Mouse (Mus musculus) forebrain, embryonic 10.5 days (tissue): ENCODE results near the gene Slc35d2. TPM values are rescaled to one million over a fixed set of nuclear protein-coding genes. Genes with fewer than 3 reads are reported as not detected.
A peak's percentile ranks its signal among the peaks of the same experiment; 100 is the strongest.

Experiments
- DNase-seq: peaks from one replicate; pipeline ENCODE4 v3.0.0-alpha.2; 2017; ENCODE audit warnings: low spot score; ENCODE audit errors: extremely low spot score
- H3K27ac ChIP-seq: fragments of 300-500 bp; sonication (generic); 2 replicates; pipeline ENCODE4 v1.5.1; 2016; ENCODE audit warnings: mild to moderate bottlenecking
- H3K27me3 ChIP-seq: fragments of 300-500 bp; sonication (generic); 2 replicates; pipeline ENCODE4 v1.6.1; 2016; ENCODE audit warnings: mild to moderate bottlenecking; ENCODE audit not compliant: poor library complexity, severe bottlenecking
- H3K36me3 ChIP-seq: fragments of 300-500 bp; sonication (generic); replicated peaks from 2 replicates; pipeline ENCODE4 v1.6.1; 2016; ENCODE audit warnings: mild to moderate bottlenecking, moderate library complexity
- H3K4me1 ChIP-seq: fragments of 300-500 bp; sonication (generic); 2 replicates; pipeline ENCODE4 v1.6.1; 2016
- H3K4me3 ChIP-seq: fragments of 300-500 bp; sonication (generic); 2 replicates; pipeline ENCODE4 v1.5.1; 2016; ENCODE audit warnings: mild to moderate bottlenecking, moderate library complexity
- H3K9me3 ChIP-seq: fragments of 300-500 bp; sonication (generic); 2 replicates; pipeline ENCODE4 v1.6.1; 2016; ENCODE audit warnings: mild to moderate bottlenecking, moderate library complexity
- WGBS: fragments of 180-500 bp; shearing (Covaris S2); methylation state at CpG from one replicate; pipeline ENCODE4 v1.1.7; 2016; 5-methylcytosine and 5-hydroxymethylcytosine counted together
- polyA plus RNA-seq: library from polyadenylated mRNA; unstranded; fragments of >200 nt; fragmentation: Nextera tagmentation; extraction: Ambion mirVana; gene quantifications from 2 replicates; pipeline ENCODE4 v1.2.1, GENCODE M21; 2016

Gene Slc35d2
- polyA plus RNA-seq, 1 experiment from 2014 or later = 2.8 TPM

DNA sequence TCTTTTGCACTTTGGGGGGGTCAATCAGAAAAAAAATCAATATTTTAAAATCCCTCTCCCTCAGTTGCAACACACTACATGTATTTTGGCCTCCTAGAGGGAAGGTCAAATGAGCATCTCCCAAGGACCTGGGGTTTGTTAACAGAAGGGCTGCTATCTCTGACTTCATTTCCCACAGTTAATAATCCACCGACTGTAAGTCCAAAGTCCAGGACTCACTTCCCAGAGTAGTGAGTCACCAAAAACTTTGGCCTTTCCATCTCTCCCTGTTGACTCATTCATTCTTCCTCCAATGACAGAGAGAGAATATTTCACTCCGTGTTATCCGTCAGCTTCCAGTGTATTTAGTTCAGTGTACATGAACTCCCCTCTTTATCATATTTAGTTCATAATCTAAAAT lies 23.5 kb downstream of the Slc35d2 start:
- WGBS = 94% methylated on average over 3 of the region's 3 CpGs
- Histone ChIP-seq H3K9me3 (no peaks in the 10 kb centered on the region), H3K27ac (no peak overlapping the region), H3K4me3 (no peak overlapping the region), H3K27me3 (peaks cover 43% of the 10 kb centered on the region), H3K4me1 (peaks cover 23% of the 10 kb centered on the region), H3K36me3 (no peaks in the 10 kb centered on the region)
- no peak for DNase-seq

DNA sequence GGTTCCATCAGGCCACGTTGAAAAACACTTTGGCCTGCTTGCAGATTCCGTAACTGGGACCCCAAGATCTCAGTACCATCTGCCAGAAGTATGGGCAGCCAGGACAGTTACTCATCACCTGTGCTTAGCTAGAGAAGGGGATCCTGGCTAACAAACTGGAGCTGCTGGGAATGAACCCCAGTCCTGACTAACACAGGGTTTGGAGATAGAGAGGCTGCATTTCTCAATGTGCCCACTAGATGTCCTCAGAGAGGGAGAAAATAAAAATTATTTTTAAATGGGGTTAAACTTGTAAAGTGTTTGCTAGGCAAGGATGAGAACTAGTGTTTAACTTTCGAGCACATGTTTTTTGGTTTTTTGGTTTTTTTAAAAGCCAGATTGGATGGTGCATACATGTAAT lies 29.0 kb downstream of the Slc35d2 start:
- no peak for DNase-seq
- no peak overlapping the region for H3K4me3 ChIP-seq
- WGBS = 67% methylated on average over 3 of the region's 3 CpGs
- no peaks in the 10 kb centered on the region for H3K36me3 ChIP-seq
- no peaks in the 10 kb centered on the region for H3K9me3 ChIP-seq
- H3K4me1 ChIP-seq = no peaks in the 10 kb centered on the region
- no peak overlapping the region for H3K27ac ChIP-seq
- peaks cover 22% of the 10 kb centered on the region for H3K27me3 ChIP-seq

DNA sequence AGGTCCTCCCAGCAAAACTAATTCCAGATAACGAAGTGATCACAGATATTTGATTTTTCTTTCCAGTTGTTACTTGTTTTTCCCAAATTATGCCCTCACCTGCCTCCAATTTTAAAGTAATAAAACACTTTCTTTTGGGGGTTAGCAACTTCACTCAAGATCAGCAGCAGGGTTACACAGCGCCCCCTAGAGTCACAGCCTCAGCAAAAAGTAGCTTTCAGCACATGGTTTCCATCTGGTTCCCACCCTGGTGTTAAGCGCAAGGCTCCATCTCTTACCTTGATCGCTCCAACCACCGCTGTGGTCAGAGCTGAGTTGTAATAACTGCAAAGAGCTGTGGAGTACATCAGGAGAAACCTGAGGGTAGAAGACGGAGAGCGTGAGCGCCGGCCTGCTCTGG lies 30.2 kb downstream of the Slc35d2 start:
- Histone ChIP-seq H3K4me3 (no peak overlapping the region), H3K4me1 (no peaks in the 10 kb centered on the region), H3K27ac (no peak overlapping the region), H3K9me3 (no peaks in the 10 kb centered on the region), H3K36me3 (no peaks in the 10 kb centered on the region), H3K27me3 (peaks cover 10% of the 10 kb centered on the region)
- no peak for DNase-seq
- WGBS = 72% methylated on average over 9 of the region's 9 CpGs

DNA sequence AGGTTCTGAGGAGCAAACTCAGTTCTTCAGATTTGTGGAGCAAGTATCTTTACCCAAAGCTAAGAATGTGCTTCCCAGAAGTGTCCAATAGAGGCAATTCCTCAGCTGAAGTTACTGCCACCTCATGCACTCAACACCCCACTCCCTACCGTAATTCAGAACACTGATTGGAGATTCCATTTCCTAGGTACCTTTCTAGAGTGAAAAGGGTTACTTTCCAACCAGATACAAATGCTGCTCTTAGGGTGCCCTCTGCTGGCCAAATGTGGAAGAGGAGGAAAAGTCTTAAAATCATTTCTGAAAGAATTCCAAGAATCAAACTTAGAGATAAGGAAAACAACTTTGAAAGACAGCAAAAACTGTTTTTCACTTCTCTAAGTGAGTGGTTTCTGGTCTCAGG lies 35.8 kb downstream of the Slc35d2 start:
- H3K9me3 ChIP-seq = no peaks in the 10 kb centered on the region
- DNase-seq = peak; percentile 72
- WGBS = 6% methylated on average over 1 of the region's 1 CpGs

DNA sequence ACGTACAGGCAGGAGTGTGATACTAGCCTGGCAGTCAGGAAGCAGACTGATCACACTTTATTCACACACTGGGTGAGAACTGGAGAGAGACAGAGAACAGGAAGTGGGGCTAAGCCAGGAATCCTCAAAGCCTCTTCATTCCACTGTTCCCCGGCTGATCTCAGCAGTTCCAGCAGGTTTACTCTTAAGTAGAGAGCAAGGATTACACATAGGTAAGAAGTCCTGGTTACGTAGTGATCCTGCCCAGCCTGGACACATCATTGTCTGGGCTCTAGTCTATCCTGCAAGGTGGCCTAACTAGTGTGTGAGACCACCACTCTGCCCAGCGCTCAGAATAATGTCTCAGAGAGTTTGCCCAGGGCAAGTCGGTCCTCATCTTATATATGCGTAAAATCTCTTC lies 36.4 kb downstream of the Slc35d2 start:
- H3K27me3 ChIP-seq = 0 out of 2 replicates have a peak, but pooled peaks cover 4% of the 10 kb centered on the region
- peaks cover 4% of the 10 kb centered on the region; the same call in 1 of the 2 replicates for H3K4me1 ChIP-seq
- 83% methylated on average over 6 of the region's 6 CpGs for WGBS
- no peak overlapping the region for H3K27ac ChIP-seq
- H3K4me3 ChIP-seq = no peak overlapping the region
- no peak for DNase-seq
- no peaks in the 10 kb centered on the region for H3K36me3 ChIP-seq
- H3K9me3 ChIP-seq = no peaks in the 10 kb centered on the region

More for the DNA sequence above, 35.8 kb downstream of the Slc35d2 start:
- Histone ChIP-seq H3K27ac (no peak overlapping the region), H3K36me3 (no peaks in the 10 kb centered on the region), H3K27me3 (0 out of 2 replicates have a peak, but pooled peaks cover 4% of the 10 kb centered on the region), H3K4me3 (no peak overlapping the region), H3K4me1 (peaks cover 4% of the 10 kb centered on the region; the same call in 1 of the 2 replicates)

DNA sequence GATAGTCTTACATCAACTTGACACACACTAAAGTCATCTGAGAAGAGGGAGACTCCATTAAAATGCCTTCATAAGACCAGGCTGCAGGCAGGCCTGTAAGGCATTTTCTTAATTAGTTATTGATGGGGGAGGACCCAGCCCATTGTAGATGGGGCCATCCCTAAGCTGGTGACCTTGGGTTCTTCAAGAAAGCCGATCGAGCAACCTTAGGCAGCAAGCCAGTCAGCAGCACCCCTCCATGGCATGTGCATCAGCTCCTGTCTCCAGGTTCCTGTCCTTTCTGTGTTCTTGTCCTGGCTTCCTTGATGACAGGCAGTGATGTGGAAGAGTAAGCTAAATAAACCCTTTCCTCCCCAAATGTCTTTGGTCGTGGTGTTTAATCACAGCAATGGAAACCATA lies 37.0 kb downstream of the Slc35d2 start:
- no peak for DNase-seq
- no peaks in the 10 kb centered on the region for H3K9me3 ChIP-seq
- 0 out of 2 replicates have a peak, but pooled peaks cover 4% of the 10 kb centered on the region for H3K27me3 ChIP-seq
- no peaks in the 10 kb centered on the region for H3K36me3 ChIP-seq
- H3K4me1 ChIP-seq = peaks cover 4% of the 10 kb centered on the region; the same call in 1 of the 2 replicates
- H3K4me3 ChIP-seq = no peak overlapping the region
- 78% methylated on average over 3 of the region's 3 CpGs for WGBS
- H3K27ac ChIP-seq = no peak overlapping the region

DNA sequence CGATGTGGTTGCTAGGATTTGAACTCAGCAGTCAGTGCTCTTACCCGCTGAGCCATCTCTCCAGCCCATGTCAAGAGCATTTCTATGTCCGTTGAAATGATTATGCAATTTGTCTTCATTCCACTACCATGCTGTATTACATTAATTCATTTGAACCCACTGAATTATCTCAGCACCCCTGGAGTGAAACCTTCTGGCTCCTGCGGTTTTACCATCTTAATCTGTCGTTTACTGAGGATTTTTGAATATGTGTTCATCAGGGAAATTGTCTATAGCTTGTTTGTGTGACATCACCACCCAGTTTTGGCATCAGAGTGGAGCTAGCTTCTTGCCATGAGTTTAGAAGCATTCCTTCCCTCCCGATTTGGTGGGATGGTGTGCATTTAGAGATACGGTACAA lies 38.2 kb downstream of the Slc35d2 start:
- Histone ChIP-seq H3K27ac (no peak overlapping the region), H3K4me3 (no peak overlapping the region), H3K36me3 (no peaks in the 10 kb centered on the region)

DNA sequence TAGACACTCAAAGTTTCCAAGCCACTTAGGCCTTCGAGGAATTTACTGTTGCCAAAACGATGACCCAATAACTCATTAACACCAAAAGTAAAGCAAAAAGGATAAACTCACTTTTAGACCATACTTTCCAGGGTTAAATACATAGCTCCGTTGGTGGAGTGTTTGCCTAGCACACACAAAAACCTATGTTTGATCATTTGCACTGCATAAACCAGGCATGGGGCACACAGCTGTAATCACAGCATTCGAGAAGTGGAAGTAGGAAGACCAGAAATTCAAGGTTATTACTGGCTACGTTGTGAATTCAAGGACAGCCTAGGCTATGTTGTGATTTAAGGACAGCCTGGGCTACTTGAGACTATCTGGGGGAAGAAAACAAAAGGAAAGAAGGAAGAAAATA lies 38.9 kb downstream of the Slc35d2 start:
- Histone ChIP-seq H3K9me3 (no peaks in the 10 kb centered on the region), H3K4me1 (peaks cover 4% of the 10 kb centered on the region; the same call in 1 of the 2 replicates), H3K4me3 (no peak overlapping the region), H3K27me3 (0 out of 2 replicates have a peak, but pooled peaks cover 4% of the 10 kb centered on the region), H3K27ac (no peak overlapping the region), H3K36me3 (no peaks in the 10 kb centered on the region)
- no peak for DNase-seq
- WGBS = 89% methylated on average over 5 of the region's 5 CpGs

More for the DNA sequence above, 38.2 kb downstream of the Slc35d2 start:
- Histone ChIP-seq H3K4me1 (peaks cover 4% of the 10 kb centered on the region; the same call in 1 of the 2 replicates), H3K27me3 (0 out of 2 replicates have a peak, but pooled peaks cover 4% of the 10 kb centered on the region), H3K9me3 (no peaks in the 10 kb centered on the region)
- 81% methylated on average over 7 of the region's 7 CpGs for WGBS
- no peak for DNase-seq

DNA sequence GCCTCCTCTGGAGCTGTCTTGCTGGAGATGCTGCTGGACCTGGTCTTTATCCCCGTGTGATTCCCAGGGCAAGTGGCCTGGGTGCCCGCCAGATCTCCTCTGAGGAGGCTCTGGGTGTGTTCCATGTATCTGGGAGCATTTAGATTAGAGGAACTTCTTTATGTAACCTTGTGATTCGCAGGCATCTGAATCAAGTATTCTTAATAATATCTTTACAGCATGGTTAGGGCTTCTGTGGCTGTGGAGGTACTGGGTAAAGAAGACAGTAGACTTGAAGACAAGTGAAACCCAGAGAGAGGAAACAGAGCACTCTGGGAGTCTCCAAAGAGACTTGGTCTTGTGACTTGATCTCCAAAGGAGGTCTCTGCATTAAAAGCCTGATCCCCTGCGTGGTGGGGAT lies 40.0 kb downstream of the Slc35d2 start, which contains the start of gene Hsd17b3:
Gene Hsd17b3 (minus strand): TSS at position 101 of the 400 bp plus-strand sequence.
- no peak for DNase-seq
- H3K36me3 ChIP-seq = no peaks in the 10 kb centered on the region
- H3K4me1 ChIP-seq = peaks cover 4% of the 10 kb centered on the region; the same call in 1 of the 2 replicates
- H3K4me3 ChIP-seq = no peak within 1 kb of the TSS
- no peaks in the 10 kb centered on the region for H3K9me3 ChIP-seq
- WGBS = 74% methylated on average over 4 of the region's 4 CpGs
- H3K27ac ChIP-seq = no peak within 1 kb of the TSS
- H3K27me3 ChIP-seq = 0 out of 2 replicates have a peak, but pooled peaks cover 4% of the 10 kb centered on the region

DNA sequence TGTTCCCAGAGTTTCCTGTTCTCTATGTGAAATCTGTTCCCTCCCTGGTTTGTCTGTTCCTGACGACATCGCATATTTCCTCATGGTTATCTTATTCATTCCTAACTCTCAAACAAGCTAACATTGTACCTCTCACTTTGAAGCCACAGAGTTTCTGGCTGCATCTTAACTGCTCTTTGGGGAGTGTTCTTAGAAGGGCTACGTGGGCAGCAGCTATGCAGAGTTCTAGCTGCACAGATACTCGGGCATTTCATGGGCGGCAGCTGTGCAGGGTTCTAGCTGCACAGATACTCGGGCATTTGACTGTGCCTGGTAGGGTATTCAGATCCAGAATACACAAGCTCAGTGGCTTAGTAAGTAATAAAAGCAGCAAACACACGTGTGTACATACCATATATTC lies 41.1 kb downstream of the Slc35d2 start:
- H3K27ac ChIP-seq = no peak overlapping the region
- H3K4me3 ChIP-seq = no peak overlapping the region
- 0 out of 2 replicates have a peak, but pooled peaks cover 4% of the 10 kb centered on the region for H3K27me3 ChIP-seq
- H3K9me3 ChIP-seq = no peaks in the 10 kb centered on the region
- no peak for DNase-seq
- WGBS = 92% methylated on average over 7 of the region's 7 CpGs
- peaks cover 4% of the 10 kb centered on the region; the same call in 1 of the 2 replicates for H3K4me1 ChIP-seq
- no peaks in the 10 kb centered on the region for H3K36me3 ChIP-seq

DNA sequence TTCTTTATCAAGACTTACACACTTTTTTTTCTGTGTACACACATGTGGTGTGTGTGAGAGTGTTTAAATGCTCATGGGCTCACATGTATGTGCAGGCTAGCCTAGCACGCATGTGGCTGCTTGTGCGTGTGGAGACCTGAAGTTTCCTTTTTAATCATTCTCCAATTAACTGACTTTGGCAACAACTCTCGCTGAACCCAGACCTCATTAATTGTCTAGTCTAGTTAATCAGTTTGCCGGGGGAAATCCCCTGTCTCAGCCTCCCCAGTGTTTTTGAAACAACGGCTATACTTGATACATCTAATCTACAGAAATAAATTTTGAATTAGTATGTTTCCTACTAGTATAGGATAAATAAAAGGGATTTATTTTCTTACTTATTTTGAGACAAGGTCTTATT lies 43.1 kb downstream of the Slc35d2 start:
- peaks cover 16% of the 10 kb centered on the region for H3K4me1 ChIP-seq
- no peak overlapping the region for H3K4me3 ChIP-seq
- no peak for DNase-seq
- no peaks in the 10 kb centered on the region for H3K36me3 ChIP-seq
- H3K9me3 ChIP-seq = no peaks in the 10 kb centered on the region
- 91% methylated on average over 5 of the region's 5 CpGs for WGBS
- no peaks in the 10 kb centered on the region for H3K27me3 ChIP-seq
- H3K27ac ChIP-seq = no peak overlapping the region

DNA sequence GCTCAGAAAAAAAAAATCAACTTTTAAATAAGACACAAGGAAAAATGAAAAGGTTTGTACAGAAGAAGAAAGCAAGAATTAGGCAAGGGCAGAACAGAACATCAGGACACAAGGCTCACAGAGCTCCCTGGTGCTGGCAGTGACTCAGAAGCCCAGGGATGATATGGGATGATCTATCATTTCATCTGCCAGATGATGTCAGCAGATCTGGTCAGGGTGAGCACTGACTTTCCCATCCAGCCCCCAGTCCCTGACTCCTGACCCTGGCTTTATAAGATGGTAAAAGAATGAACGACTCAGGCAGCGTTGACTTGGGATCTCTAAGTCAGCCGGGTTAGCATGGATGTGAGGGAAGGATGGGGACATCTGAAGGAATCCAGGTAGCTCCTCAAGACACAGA lies 45.8 kb downstream of the Slc35d2 start:
- Histone ChIP-seq H3K4me1 (peaks cover 27% of the 10 kb centered on the region), H3K9me3 (no peaks in the 10 kb centered on the region), H3K4me3 (no peak overlapping the region), H3K27me3 (no peaks in the 10 kb centered on the region), H3K36me3 (no peaks in the 10 kb centered on the region), H3K27ac (no peak overlapping the region; the same call in 1 of the 2 replicates)
- no peak for DNase-seq
- WGBS = 87% methylated on average over 3 of the region's 3 CpGs

DNA sequence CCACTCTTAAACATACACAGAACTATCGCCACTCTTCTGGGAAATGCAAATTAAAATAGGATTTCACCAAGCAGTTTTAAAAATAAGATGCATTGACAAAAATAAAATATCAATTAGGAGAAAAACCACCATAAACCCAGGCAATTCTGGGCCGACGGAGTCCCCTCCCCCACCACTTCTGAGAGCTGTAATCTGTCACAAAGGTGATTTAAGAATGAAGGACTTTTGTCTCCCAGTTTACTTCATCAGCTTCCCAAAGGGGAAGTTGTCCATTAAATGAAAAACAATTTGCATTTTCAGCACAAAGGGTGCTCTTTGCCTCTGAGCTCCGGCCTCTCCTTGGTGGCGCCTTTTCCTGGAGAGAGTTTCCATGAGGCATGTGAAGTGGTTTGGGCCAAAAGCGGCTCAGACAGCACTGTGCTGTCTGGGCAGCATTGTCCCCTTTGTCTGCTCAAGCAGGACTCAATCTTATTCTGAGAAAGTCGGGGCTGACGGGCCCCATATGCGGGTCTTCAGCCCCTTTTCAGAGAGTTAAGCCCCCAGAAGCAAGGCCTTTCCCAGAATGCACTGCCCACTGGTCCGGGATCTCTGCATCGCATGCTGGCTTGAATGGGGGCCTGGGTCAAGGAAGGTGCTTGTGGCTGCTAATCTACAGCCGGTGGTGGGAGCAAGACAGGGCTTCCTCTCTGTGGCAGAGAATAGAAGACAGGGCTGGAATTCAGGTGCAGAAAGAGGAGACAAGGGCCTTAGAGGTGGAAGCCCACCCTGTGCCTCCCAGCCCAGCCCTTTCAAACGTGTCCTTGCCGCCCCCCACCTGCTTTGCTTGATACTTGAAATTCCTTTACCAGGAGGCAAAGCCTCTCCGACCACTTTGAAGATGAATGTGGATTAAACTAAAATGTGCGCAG lies 47.9 kb downstream of the Slc35d2 start:
- Histone ChIP-seq H3K36me3 (no peaks in the 10 kb centered on the region), H3K4me1 (peaks cover 27% of the 10 kb centered on the region), H3K27ac (peak overlapping the region; percentile 86), H3K4me3 (peak overlapping the region; percentile 11; the same call in 1 of the 2 replicates), H3K9me3 (no peaks in the 10 kb centered on the region), H3K27me3 (no peaks in the 10 kb centered on the region)
- 29% methylated on average over 16 of the region's 16 CpGs for WGBS
- peak; percentile 67 for DNase-seq
